Mouse (Mus musculus) lung, adult 2 months (tissue): ENCODE data around the gene Aif1.

Experiments
- CTCF ChIP-seq: fragments of 200-500 bp; IDR thresholded peaks from 2 replicates; pipeline ENCODE4 v1.5.1; 2011; ENCODE audit warnings: mild to moderate bottlenecking, low read length, control low read depth; ENCODE audit not compliant: insufficient read depth
- POLR2A ChIP-seq: fragments of 200-500 bp; IDR thresholded peaks from 2 replicates; pipeline ENCODE4 v1.6.1; 2011; ENCODE audit warnings: low read depth, mild to moderate bottlenecking, control low read depth, low read length, borderline replicate concordance; ENCODE audit errors: extremely low read depth

DNA sequence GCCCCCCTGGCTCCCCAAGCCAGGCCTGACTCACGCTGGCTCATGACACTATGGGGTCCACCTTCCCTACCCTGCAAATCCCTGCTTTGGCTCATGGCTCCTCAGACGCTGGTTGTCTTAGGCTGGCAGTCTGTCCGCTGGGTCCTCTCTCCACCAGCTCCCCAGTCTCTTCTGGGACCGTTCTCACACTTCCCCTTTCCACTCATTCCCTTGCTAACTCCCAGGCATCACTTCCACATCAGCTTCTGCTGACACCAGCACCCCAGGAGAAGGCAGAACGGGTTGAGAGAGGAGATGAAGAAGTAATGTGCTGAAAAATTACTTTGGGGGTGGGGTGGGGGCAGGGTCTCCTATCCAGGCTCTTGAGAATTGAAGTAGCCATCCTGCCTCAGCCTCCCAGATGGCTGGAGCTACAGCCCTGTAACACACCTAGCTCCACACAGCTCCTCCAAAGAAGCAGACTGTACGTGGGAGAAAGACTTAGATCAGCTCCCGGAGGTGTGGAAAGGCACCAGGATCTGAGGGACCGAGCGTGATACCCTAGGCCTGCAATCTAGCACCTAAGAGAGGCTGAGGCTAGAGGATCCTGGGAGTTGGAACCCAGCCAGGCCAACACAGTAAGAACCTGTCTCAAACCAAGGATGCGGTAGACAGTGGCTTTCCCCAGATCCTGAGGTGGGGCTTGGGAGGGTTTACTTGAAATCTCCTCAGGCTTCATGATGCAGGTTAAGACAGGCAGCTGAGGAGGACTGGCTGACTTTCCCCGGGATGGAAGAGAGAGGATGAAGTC lies 3.2 kb downstream of the Aif1 start:
- no peak for TF ChIP-seq CTCF
- TF ChIP-seq POLR2A, result no peak
